Comparison of ENCODE assay signal across 8 mouse cellular contexts in genomic region chr4:106799772-106800336, GRCm38 (mm10). TPM values are rescaled to one million over a fixed set of nuclear protein-coding genes. Genes with fewer than 3 reads are reported as not detected.
A peak's percentile ranks its signal among the peaks of the same experiment; 100 is the strongest.
DNase-seq lines count a peak whose midpoint lies in the region; ATAC-seq lines count a peak whose summit lies in the region.

No protein-coding gene starts in this region.

- H3K27ac ChIP-seq in hindbrain, embryonic 14.5 days, result no peak overlapping the region

- H3K9ac ChIP-seq in hindbrain, embryonic 14.5 days, result no peak overlapping the region

- peak; percentile 69 for ATAC-seq in hindbrain, embryonic 14.5 days (ENCODE audit: low FRiP score)
- ATAC-seq in inflammation-experienced regulatory T-cells, adult 6 months, result no peak

- H3K27me3 ChIP-seq in hindbrain, embryonic 14.5 days (ENCODE audit: control insufficient read depth, insufficient read depth, low read length), result peaks cover 5% of the 10 kb centered on the region; the same call in 1 of the 2 replicates

- WGBS in hindbrain, embryonic 14.5 days, result 9% methylated on average over 15 of the region's 15 CpGs

- H3K4me2 ChIP-seq in hindbrain, embryonic 14.5 days (replicated peaks), result peak overlapping the region; percentile 36

- no peaks in the 10 kb centered on the region for H3K9me3 ChIP-seq in hindbrain, embryonic 14.5 days (ENCODE audit: control insufficient read depth, low read length)

- peak; percentile 86 for DNase-seq in ZHBTc4 (ENCODE audit: low read depth, low spot score)
- DNase-seq in cerebellum, postnatal 14 days, result peak; percentile 79 to 85
- DNase-seq in frontal cortex, postnatal 36 days (ENCODE audit: low spot score in 2 of 2), result peak; percentile 66 to 73
- peak; percentile 69 for DNase-seq in hindbrain, embryonic 14.5 days (ENCODE audit: low spot score)
- DNase-seq in layer of hippocampus, postnatal 36 days, result peak; percentile 63 to 73
- peak; percentile 87 for DNase-seq in lung, postnatal 14 days
- peak; percentile 79 to 82 for DNase-seq in right cerebral cortex, adult 2 months (ENCODE audit: low spot score in 2 of 2)

- H3K4me3 ChIP-seq in hindbrain, embryonic 14.5 days (replicated peaks; ENCODE audit: low read length), result no peak overlapping the region

- peaks cover 3% of the 10 kb centered on the region for H3K4me1 ChIP-seq in hindbrain, embryonic 14.5 days (replicated peaks; ENCODE audit: control insufficient read depth, insufficient read depth, low read length)

- H3K36me3 ChIP-seq in hindbrain, embryonic 14.5 days (replicated peaks; ENCODE audit: control insufficient read depth, insufficient read depth), result no peaks in the 10 kb centered on the region

RNA-seq across cellular contexts. Expression of gene Acot11, which starts 4.9 kb away (rescaled TPM):
- 2.0 and 2.1 TPM in 2 replicates for polyA plus RNA-seq in hindbrain, embryonic 14.5 days (2014; fragmentation: Nextera tagmentation; extraction: Ambion mirVana)
- 10 to 100 TPM; 50.8 to 52.0 TPM for total RNA-seq in layer of hippocampus, postnatal 36 days (2021)
- 1 to 10 TPM; 3.5 to 9.2 (median 5.8) TPM for polyA plus RNA-seq in inflammation-experienced regulatory T-cells, adult 6 months (2017; shearing (Covaris generic))
